15 mouse cellular contexts compared by ENCODE assay signal in genomic region chr6:142915464-142915863, GRCm38 (mm10). TPM values are rescaled to one million over a fixed set of nuclear protein-coding genes. Genes with fewer than 3 reads are reported as not detected.
DNase-seq lines count a peak whose midpoint lies in the region; ATAC-seq and TF ChIP-seq lines count a peak whose summit lies in the region.
"Had no signal": no experiment of that assay in that cellular context is flagged by ENCODE, and none has a peak within 500 bp of the region (broad histone marks: within the 10 kb centered on the region; RNA-seq: fewer than 3 reads in every experiment).

No protein-coding gene starts in this region.

- no peaks in the 10 kb centered on the region for H3K79me2 ChIP-seq in CH12.LX (replicated peaks; ENCODE audit: control insufficient read depth, extremely low read depth, insufficient read depth, poor library complexity, severe bottlenecking)

- TF ChIP-seq RAD21 in CH12.LX (IDR thresholded peaks at IDR 0.05; ENCODE audit: low read depth, low read length), result no peak

- no peak for TF ChIP-seq EP300 in CH12.LX (IDR thresholded peaks at IDR 0.05; ENCODE audit: low read length)

- no peak for DNase-seq in neural tube, embryonic 10.5 days (ENCODE audit: extremely low spot score, low spot score)
- peak; percentile 35 for DNase-seq in CH12.LX (ENCODE audit: extremely low read depth)
- DNase-seq in thymus, postnatal 14 days, result peak; percentile 58
- DNase-seq in cerebellum, adult 8-10 months, result no peak
- DNase-seq in retina, embryonic 14.5 days (ENCODE audit: low spot score), result no peak
- DNase-seq: embryo, embryonic 11 days; kidney, adult 8-10 months had no signal

- peaks cover 12% of the 10 kb centered on the region; the same call in 1 of the 2 replicates for H3K36me3 ChIP-seq in neural tube, embryonic 15.5 days
- H3K36me3 ChIP-seq in CH12.LX (replicated peaks in 1 of 2; ENCODE audit: control insufficient read depth in 1 of 2, insufficient read depth in 1 of 2, low read length in 1 of 2), result no peaks in the 10 kb centered on the region
- H3K36me3 ChIP-seq: heart, embryonic 15.5 days; liver, embryonic 12.5 days had no signal

- 0 out of 2 replicates have a peak overlapping the region, but pooled peaks have one; percentile 5 for H3K27ac ChIP-seq in neural tube, embryonic 15.5 days (replicated peaks)
- H3K27ac ChIP-seq in CH12.LX (ENCODE audit: insufficient read depth, low read depth), result no peak overlapping the region
- H3K27ac ChIP-seq: heart, embryonic 15.5 days; liver, embryonic 12.5 days; midbrain, embryonic 13.5 days had no signal

- no peak overlapping the region for H3K4me2 ChIP-seq in neural tube, embryonic 15.5 days
- H3K4me2 ChIP-seq in CH12.LX (ENCODE audit: insufficient read depth, low read depth, poor library complexity, severe bottlenecking), result no peak overlapping the region
- H3K4me2 ChIP-seq: heart, embryonic 15.5 days; liver, embryonic 12.5 days; midbrain, embryonic 13.5 days had no signal

- dilution Hi-C loops in CH12.LX (cut with MboI; ENCODE audit: extremely low pct_ligation_motif_present, extremely low pct_unique_long_range_greater_than_20kb, low sequenced_read_pairs), result no loop called here

- in situ Hi-C loops in CH12.LX (cut with MboI; ENCODE audit: low pct_ligation_motif_present, low pct_unique_long_range_greater_than_20kb, low sequenced_read_pairs), result no loop called here

- no peak overlapping the region for H3K9ac ChIP-seq in neural tube, embryonic 15.5 days (replicated peaks)
- no peak overlapping the region for H3K9ac ChIP-seq in CH12.LX (ENCODE audit: insufficient read depth, low read depth)
- H3K9ac ChIP-seq: heart, embryonic 15.5 days; liver, embryonic 12.5 days; midbrain, embryonic 13.5 days had no signal

- H3K9me3 ChIP-seq in neural tube, embryonic 15.5 days (replicated peaks), result no peaks in the 10 kb centered on the region
- no peaks in the 10 kb centered on the region for H3K9me3 ChIP-seq in CH12.LX (replicated peaks; ENCODE audit: low read length)
- H3K9me3 ChIP-seq: heart, embryonic 15.5 days; liver, embryonic 12.5 days; midbrain, embryonic 13.5 days had no signal

- no peak for TF ChIP-seq POLR2A in CH12.LX (IDR thresholded peaks at IDR 0.05; ENCODE audit: low read depth, low read length)

- H3K4me1 ChIP-seq in neural tube, embryonic 15.5 days, result peaks cover 22% of the 10 kb centered on the region
- peaks cover 11 to 39% of the 10 kb centered on the region in 2 experiments for H3K4me1 ChIP-seq in CH12.LX (ENCODE audit: control insufficient read depth in 1 of 2, insufficient read depth in 2 of 2)
- H3K4me1 ChIP-seq: heart, embryonic 15.5 days had no signal

- 78% methylated on average over 5 of the region's 5 CpGs for WGBS in neural tube, embryonic 15.5 days

- TF ChIP-seq CTCF in CH12.LX (conservative IDR thresholded peaks at IDR 0.05 in 1 of 2, IDR thresholded peaks at IDR 0.05 in 1 of 2; ENCODE audit: low read depth in 2 of 2, low read length in 2 of 2), result no peak

- no peak for ATAC-seq in neural tube, embryonic 15.5 days (ENCODE audit: low FRiP score)
- ATAC-seq in hematopoietic stem cell, adult 5-6 weeks (replicated peaks in 1 of 2; ENCODE audit: insufficient read depth in 1 of 2, low FRiP score in 2 of 2, low TSS enrichment in 1 of 2, low read depth in 1 of 2, poor library complexity in 2 of 2, severe bottlenecking in 2 of 2), result peak; percentile 83 to 86
- ATAC-seq in erythroid progenitor cell, adult 5-6 weeks (replicated peaks; ENCODE audit: low FRiP score, poor library complexity, severe bottlenecking), result no peak
- ATAC-seq: hindbrain, embryonic 16.5 days; liver, embryonic 12.5 days; midbrain, embryonic 13.5 days had no signal

- H3K27me3 ChIP-seq in neural tube, embryonic 15.5 days (replicated peaks), result no peaks in the 10 kb centered on the region
- no peaks in the 10 kb centered on the region for H3K27me3 ChIP-seq in CH12.LX (replicated peaks)
- H3K27me3 ChIP-seq: heart, embryonic 15.5 days; liver, embryonic 12.5 days; midbrain, embryonic 13.5 days had no signal

- no peak overlapping the region for H3K4me3 ChIP-seq in neural tube, embryonic 15.5 days (replicated peaks)
- no peak overlapping the region for H3K4me3 ChIP-seq in CH12.LX (replicated peaks in 1 of 3; ENCODE audit: low read depth in 2 of 3, low read length in 2 of 3, poor library complexity in 1 of 3)
- H3K4me3 ChIP-seq: heart, embryonic 15.5 days; liver, embryonic 12.5 days; midbrain, embryonic 13.5 days had no signal

TF ChIP-seq in CH12.LX, 34 proteins besides CTCF, POLR2A, EP300 and RAD21:
- TF ChIP-seq IRF4 (IDR thresholded peaks at IDR 0.05; ENCODE audit: low read depth, low read length) (0 out of 2 replicates have a peak, but pooled peaks have one; percentile 25), UBTF (IDR thresholded peaks at IDR 0.05; ENCODE audit: low read depth, low read length) (no peak)

RNA-seq across cellular contexts. Expression of gene St8sia1, which starts 48.8 kb away (rescaled TPM):
- 6.6 and 8.6 TPM in 2 replicates for polyA plus RNA-seq in neural tube, embryonic 15.5 days (2015; fragmentation: Nextera tagmentation; extraction: Ambion mirVana)
- total RNA-seq in CH12.LX (2012; rRNA removed) (0.04 and 0.13 TPM in 2 replicates), CH12.LX (2014; rRNA removed) (0.20 and 0.22 TPM in 2 replicates)
- polyA plus RNA-seq in CH12.LX (2012; ENCODE audit: insufficient read length, low read depth), result 0.31 and 0.51 TPM in 2 replicates
- 0.65 and 1.8 TPM in 2 replicates for total RNA-seq in hematopoietic stem cell, adult 5-6 weeks (2017)
- total RNA-seq in erythroid progenitor cell, adult 5-6 weeks (2015; ENCODE audit: low replicate concordance), result 1.7 TPM in 1 of 2 replicates, not detected in the other
- total RNA-seq in erythroid progenitor cell, adult 5-6 weeks (2017; ENCODE audit: low replicate concordance), result not detected in 2 replicates
- total RNA-seq: MEL had no signal

Comparison
In these comparisons a context has a peak if more than half of its experiments do, and no peak if none do; other contexts are left out.
1. ATAC-seq: peak in hematopoietic stem cell, adult 5-6 weeks (2 of 2); none in neural tube, embryonic 15.5 days (single experiment) and erythroid progenitor cell, adult 5-6 weeks (single experiment).
2. DNase-seq: peak in CH12.LX (single experiment) and thymus, postnatal 14 days (single experiment); none in neural tube, embryonic 10.5 days (single experiment), cerebellum, adult 8-10 months (single experiment) and retina, embryonic 14.5 days (single experiment).